Mouse (Mus musculus): ENCODE data around the gene Fyn. TPM values are rescaled to one million over a fixed set of nuclear protein-coding genes. Genes with fewer than 3 reads are reported as not detected.

The Fyn gene
- total and polyA plus RNA-seq, 2 experiments: 4.4 to 5.6 TPM

DNA sequence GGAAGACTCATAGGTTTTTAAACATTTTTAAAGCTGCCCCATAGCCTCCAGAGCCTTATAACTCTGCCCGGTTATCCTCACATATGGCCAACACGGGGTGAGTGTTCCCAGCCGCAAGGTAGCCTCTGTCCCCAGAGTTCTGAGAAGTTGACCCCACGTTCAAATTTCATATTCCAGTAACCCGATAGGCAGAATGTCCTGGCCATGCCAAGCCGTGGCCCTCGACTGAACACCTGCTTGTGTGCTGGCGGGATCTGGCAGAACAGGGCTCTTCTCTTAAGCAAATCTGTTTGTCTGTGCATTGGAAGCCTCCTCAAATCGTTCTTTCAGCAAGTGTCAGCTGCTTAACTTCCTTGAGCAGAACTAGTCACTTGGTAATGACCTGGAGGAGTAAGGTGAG is 188.7 kb downstream of the Fyn start:
- no peak for DNase-seq (ENCODE audit: extremely low read depth, low read depth, low spot score)
- Histone ChIP-seq H3K4me1 (ENCODE audit: control insufficient read depth, insufficient read depth, low read length) (no peaks in the 10 kb centered on the region), H3K9ac (ENCODE audit: low read depth, low read length) (no peak overlapping the region)

DNA sequence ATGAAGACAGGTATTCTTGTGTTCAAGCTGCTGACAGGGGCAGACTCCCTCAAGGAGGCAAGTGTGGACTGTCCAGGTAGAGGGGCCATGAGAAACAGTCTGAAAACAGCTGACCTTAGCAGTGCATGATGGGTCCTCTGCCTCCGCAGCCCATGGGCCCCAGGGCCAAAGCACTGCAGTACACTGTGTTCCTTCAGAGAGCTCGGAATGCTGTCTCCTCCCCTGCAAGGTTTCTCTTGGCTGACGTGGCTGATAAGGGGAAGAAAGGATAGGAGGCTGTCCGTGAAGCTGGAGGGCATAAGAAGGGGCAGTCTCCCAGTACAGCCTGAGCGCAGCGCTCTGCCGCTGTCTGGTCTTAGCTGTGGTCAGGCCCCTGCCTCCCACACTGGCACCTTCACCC is 189.2 kb downstream of the Fyn start:
- Histone ChIP-seq H3K27me3 (ENCODE audit: control insufficient read depth, insufficient read depth, low read length) (no peaks in the 10 kb centered on the region), H3K36me3 (ENCODE audit: control insufficient read depth, insufficient read depth, low read length) (no peaks in the 10 kb centered on the region), H3K4me1 (ENCODE audit: control insufficient read depth, insufficient read depth, low read length) (no peaks in the 10 kb centered on the region), H3K4me3 (ENCODE audit: insufficient read depth, low read depth, low read length) (no peak overlapping the region), H3K9ac (ENCODE audit: low read depth, low read length) (no peak overlapping the region), H3K27ac (replicated peaks; ENCODE audit: insufficient read depth, low read depth, low read length) (no peak overlapping the region), H3K79me2 (ENCODE audit: control insufficient read depth, insufficient read depth, low read length) (no peaks in the 10 kb centered on the region)
- no peak for TF ChIP-seq CTCF (IDR thresholded peaks at IDR 0.05; ENCODE audit: low read depth, low read length)
- TF ChIP-seq POLR2A (IDR thresholded peaks at IDR 0.05; ENCODE audit: extremely low read depth, insufficient read depth, low read length): no peak
- 74% methylated on average over 7 of the region's 7 CpGs for WGBS
- no peak for DNase-seq (ENCODE audit: extremely low read depth, low read depth, low spot score)

More for the DNA sequence above, 188.7 kb downstream of the Fyn start:
- no peaks in the 10 kb centered on the region for H3K79me2 ChIP-seq (ENCODE audit: control insufficient read depth, insufficient read depth, low read length)
- H3K36me3 ChIP-seq (ENCODE audit: control insufficient read depth, insufficient read depth, low read length): no peaks in the 10 kb centered on the region
- WGBS: 89% methylated on average over 9 of the region's 9 CpGs
- H3K4me3 ChIP-seq (ENCODE audit: insufficient read depth, low read depth, low read length): no peak overlapping the region
- no peaks in the 10 kb centered on the region for H3K27me3 ChIP-seq (ENCODE audit: control insufficient read depth, insufficient read depth, low read length)
- no peak for TF ChIP-seq CTCF (IDR thresholded peaks at IDR 0.05; ENCODE audit: low read depth, low read length)
- TF ChIP-seq POLR2A (IDR thresholded peaks at IDR 0.05; ENCODE audit: extremely low read depth, insufficient read depth, low read length): no peak
- H3K27ac ChIP-seq (replicated peaks; ENCODE audit: insufficient read depth, low read depth, low read length): no peak overlapping the region

DNA sequence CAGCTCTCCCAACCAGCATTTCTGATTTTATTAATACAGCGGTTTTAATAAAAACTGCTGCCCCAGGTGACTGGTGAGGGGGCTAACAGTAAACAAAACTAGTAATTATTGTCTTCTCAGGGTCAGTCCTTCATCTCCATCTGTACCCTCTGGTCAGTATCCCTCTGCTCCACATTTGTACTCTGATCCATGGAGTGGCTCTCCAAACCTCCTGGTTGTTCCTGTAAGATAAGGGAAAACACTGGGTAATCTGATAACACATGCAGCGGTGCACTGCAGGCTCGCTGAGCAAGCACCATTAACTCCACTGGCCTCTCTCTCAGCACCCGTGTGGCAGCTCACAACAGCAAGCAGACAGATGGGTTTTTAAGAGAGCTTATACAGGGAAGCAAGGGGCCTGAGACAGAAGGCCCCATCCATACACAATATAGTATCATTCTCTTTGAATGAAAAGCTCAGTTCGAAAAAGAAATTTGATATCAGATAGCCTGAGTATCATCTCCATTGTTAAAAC is 189.9 kb downstream of the Fyn start:
- DNase-seq (ENCODE audit: extremely low read depth, low read depth, low spot score): no peak
- Histone ChIP-seq H3K79me2 (ENCODE audit: control insufficient read depth, insufficient read depth, low read length) (no peaks in the 10 kb centered on the region), H3K4me3 (ENCODE audit: insufficient read depth, low read depth, low read length) (no peak overlapping the region), H3K36me3 (ENCODE audit: control insufficient read depth, insufficient read depth, low read length) (no peaks in the 10 kb centered on the region), H3K27ac (replicated peaks; ENCODE audit: insufficient read depth, low read depth, low read length) (no peak overlapping the region), H3K4me1 (ENCODE audit: control insufficient read depth, insufficient read depth, low read length) (no peaks in the 10 kb centered on the region), H3K27me3 (ENCODE audit: control insufficient read depth, insufficient read depth, low read length) (no peaks in the 10 kb centered on the region), H3K9ac (ENCODE audit: low read depth, low read length) (no peak overlapping the region)
- no peak for TF ChIP-seq CTCF (IDR thresholded peaks at IDR 0.05; ENCODE audit: low read depth, low read length)
- no peak for TF ChIP-seq POLR2A (IDR thresholded peaks at IDR 0.05; ENCODE audit: extremely low read depth, insufficient read depth, low read length)
- WGBS: 60% methylated on average over 5 of the region's 5 CpGs

DNA sequence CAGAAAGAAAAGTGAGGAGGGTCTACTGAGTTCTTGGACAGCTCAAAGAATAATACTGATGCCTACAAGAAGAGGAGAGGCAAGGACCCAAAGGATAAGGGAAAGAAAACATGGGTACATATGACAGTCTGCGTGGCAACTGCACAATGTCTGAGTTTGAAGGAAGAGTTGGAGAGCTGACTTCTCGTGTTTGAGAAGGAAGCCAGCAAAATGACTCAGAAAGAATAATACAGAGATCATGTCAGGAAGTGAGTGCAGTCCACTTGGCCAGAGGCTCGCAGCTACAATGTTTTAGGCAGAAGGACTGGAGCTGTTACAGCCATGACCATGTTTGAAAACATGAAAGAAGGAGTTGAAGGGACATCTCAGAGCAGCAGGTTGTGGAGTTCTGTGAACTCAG is 190.7 kb downstream of the Fyn start:
- Histone ChIP-seq H3K4me3 (ENCODE audit: insufficient read depth, low read depth, low read length) (no peak overlapping the region), H3K4me1 (ENCODE audit: control insufficient read depth, insufficient read depth, low read length) (no peaks in the 10 kb centered on the region), H3K27ac (replicated peaks; ENCODE audit: insufficient read depth, low read depth, low read length) (no peak overlapping the region), H3K36me3 (ENCODE audit: control insufficient read depth, insufficient read depth, low read length) (no peaks in the 10 kb centered on the region), H3K79me2 (ENCODE audit: control insufficient read depth, insufficient read depth, low read length) (no peaks in the 10 kb centered on the region), H3K9ac (ENCODE audit: low read depth, low read length) (no peak overlapping the region), H3K27me3 (ENCODE audit: control insufficient read depth, insufficient read depth, low read length) (no peaks in the 10 kb centered on the region)
- DNase-seq (ENCODE audit: extremely low read depth, low read depth, low spot score): no peak
- WGBS: 62% methylated on average over 3 of the region's 3 CpGs
- TF ChIP-seq POLR2A (IDR thresholded peaks at IDR 0.05; ENCODE audit: extremely low read depth, insufficient read depth, low read length) (no peak), CTCF (IDR thresholded peaks at IDR 0.05; ENCODE audit: low read depth, low read length) (no peak)

DNA sequence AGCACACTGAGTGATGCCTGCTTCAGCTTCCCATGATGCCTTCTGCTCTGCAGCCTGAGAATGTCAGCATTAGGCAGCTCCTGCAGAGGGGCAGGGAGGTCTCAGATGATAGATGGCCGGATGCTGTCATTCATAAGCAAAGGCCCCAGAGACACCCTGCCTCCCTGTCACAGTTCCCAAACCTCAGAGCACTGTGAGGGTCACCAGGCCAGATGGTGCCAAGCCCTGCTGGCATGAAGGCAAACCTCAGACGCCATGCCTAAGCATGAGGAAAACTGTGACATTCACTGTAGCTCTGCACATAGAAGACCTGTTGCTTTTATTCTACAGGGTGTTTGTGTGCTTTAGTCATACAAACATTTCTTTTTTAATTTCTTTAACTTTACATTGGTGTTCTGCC is 193.7 kb downstream of the Fyn start:
- no peak overlapping the region for H3K4me3 ChIP-seq (ENCODE audit: insufficient read depth, low read depth, low read length)
- no peak for DNase-seq (ENCODE audit: extremely low read depth, low read depth, low spot score)
- no peaks in the 10 kb centered on the region for H3K36me3 ChIP-seq (ENCODE audit: control insufficient read depth, insufficient read depth, low read length)
- no peak for TF ChIP-seq CTCF (IDR thresholded peaks at IDR 0.05; ENCODE audit: low read depth, low read length)
- no peak for TF ChIP-seq POLR2A (IDR thresholded peaks at IDR 0.05; ENCODE audit: extremely low read depth, insufficient read depth, low read length)
- no peaks in the 10 kb centered on the region for H3K27me3 ChIP-seq (ENCODE audit: control insufficient read depth, insufficient read depth, low read length)
- 94% methylated on average over 2 of the region's 2 CpGs for WGBS
- H3K27ac ChIP-seq (replicated peaks; ENCODE audit: insufficient read depth, low read depth, low read length): no peak overlapping the region
- no peaks in the 10 kb centered on the region for H3K4me1 ChIP-seq (ENCODE audit: control insufficient read depth, insufficient read depth, low read length)
- H3K9ac ChIP-seq (ENCODE audit: low read depth, low read length): no peak overlapping the region
- H3K79me2 ChIP-seq (ENCODE audit: control insufficient read depth, insufficient read depth, low read length): no peaks in the 10 kb centered on the region

DNA sequence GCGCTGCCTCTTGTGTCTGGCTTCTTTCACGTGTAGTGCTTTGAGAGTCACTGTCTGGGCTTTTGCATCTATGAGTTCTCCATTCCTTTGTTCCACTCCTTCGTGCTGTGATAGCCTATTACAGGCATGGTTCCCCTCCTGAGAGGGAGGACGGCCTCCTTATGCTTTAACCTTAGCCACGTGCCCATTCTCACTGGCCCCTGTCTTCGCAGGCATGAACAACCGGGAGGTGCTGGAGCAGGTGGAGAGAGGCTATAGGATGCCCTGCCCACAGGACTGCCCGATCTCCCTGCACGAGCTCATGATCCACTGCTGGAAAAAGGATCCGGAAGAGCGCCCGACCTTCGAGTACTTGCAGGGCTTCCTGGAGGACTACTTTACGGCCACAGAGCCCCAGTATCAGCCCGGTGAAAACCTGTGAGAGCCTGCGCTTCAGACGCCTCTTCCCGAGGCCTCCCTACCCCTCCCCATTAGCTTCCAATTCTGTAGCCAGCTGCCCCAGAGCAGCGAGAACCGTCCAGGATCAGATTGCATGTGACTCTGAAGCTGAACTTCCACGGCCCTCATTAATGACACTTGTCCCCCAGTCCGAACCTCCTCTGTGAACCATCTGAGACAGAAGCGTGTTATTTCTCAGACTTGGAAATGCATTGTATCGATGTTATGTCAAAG is 195.0 kb downstream of the Fyn start:
- no peak for TF ChIP-seq POLR2A (IDR thresholded peaks at IDR 0.05; ENCODE audit: extremely low read depth, insufficient read depth, low read length)
- no peak for TF ChIP-seq CTCF (IDR thresholded peaks at IDR 0.05; ENCODE audit: low read depth, low read length)
- H3K4me3 ChIP-seq (ENCODE audit: insufficient read depth, low read depth, low read length): no peak overlapping the region
- no peaks in the 10 kb centered on the region for H3K4me1 ChIP-seq (ENCODE audit: control insufficient read depth, insufficient read depth, low read length)
- no peaks in the 10 kb centered on the region for H3K79me2 ChIP-seq (ENCODE audit: control insufficient read depth, insufficient read depth, low read length)
- H3K36me3 ChIP-seq (ENCODE audit: control insufficient read depth, insufficient read depth, low read length): no peaks in the 10 kb centered on the region
- no peak overlapping the region for H3K9ac ChIP-seq (ENCODE audit: low read depth, low read length)
- no peak for DNase-seq (ENCODE audit: extremely low read depth, low read depth, low spot score)
- H3K27ac ChIP-seq (replicated peaks; ENCODE audit: insufficient read depth, low read depth, low read length): no peak overlapping the region
- 80% methylated on average over 24 of the region's 24 CpGs for WGBS
- no peaks in the 10 kb centered on the region for H3K27me3 ChIP-seq (ENCODE audit: control insufficient read depth, insufficient read depth, low read length)
